Mouse (Mus musculus): Measurements from ENCODE around the gene Minar1. TPM values are rescaled to one million over a fixed set of nuclear protein-coding genes. Genes with fewer than 3 reads are reported as not detected.

Gene Minar1
- total RNA-seq (2023) = not detected in 2 replicates

DNA sequence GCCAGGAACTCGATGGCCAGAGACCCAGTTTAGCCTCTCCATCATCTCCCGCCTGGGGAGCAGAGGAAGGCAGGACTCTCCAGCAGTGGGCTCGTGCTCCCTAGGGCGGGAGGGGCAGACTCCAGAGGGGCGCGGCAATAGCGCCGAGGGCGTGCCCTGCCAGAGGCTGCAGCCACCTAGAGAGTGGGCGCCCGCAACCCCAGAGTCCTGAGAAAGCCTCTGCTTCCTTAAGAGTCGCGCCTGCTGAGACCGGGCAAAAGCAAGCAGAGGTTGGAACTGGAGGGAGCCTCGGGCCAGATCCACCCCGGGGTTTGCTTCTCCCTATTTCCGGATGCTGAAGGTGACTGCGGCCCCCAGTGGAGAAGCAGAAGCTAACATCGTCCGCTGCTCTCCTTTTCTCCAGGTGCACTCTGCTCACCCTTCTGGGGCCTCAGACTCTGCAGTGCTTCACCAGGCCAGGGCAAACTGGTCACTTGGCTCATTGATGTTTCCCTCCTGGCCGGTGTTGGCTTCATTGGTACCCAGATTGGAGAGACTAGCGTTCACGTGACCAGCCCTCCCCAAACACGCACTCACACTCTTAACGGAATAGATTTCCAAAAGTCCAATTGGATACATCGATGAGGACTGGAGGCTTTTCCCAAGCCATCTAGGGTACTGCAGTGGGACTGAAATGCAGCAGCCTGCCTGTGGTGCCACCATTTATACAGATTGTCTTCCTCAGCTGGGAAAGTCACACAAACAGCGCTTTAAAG lies at the start of gene Minar1:
TSS of gene Minar1 (minus strand) at position 120 of the 755 bp plus-strand sequence.

Other genes starting within 250 kb of the Minar1 start
- gene Tmed3, start 81.9 kb upstream of the Minar1 start, total RNA-seq (2023) = 78.1 and 78.4 TPM in 2 replicates
- not detected in 2 replicates for gene Ankrd34c, start 115.3 kb upstream of the Minar1 start, total RNA-seq (2023)

Data from neutrophil, adult 65 days (primary cell).